Mouse (Mus musculus): Measurements from ENCODE around the gene Ntn1.
A peak's percentile ranks its signal among the peaks of the same experiment; 100 is the strongest.

Gene Ntn1

GRCm38 (mm10) chr11:68187242-68187641 lies 213.4 kb downstream of the Ntn1 start:
- no peak for DNase-seq (ENCODE audit: low read depth)

GRCm38 (mm10) chr11:68185647-68186046 lies 215.0 kb downstream of the Ntn1 start:
- DNase-seq (ENCODE audit: low read depth), result no peak

GRCm38 (mm10) chr11:68177415-68177814 lies 223.2 kb downstream of the Ntn1 start:
- no peak for DNase-seq (ENCODE audit: low read depth)

- DNase-seq (ENCODE audit: low read depth), result peak; percentile 51
Measured at GRCm38 (mm10) chr11:68176550-68176949, 224.1 kb downstream of the Ntn1 start.

GRCm38 (mm10) chr11:68172648-68173045 lies 228.0 kb downstream of the Ntn1 start:
- no peak for DNase-seq (ENCODE audit: low read depth)

GRCm38 (mm10) chr11:68171973-68172647 lies 228.5 kb downstream of the Ntn1 start:
- no peak for DNase-seq (ENCODE audit: low read depth)

GRCm38 (mm10) chr11:68168427-68168826 lies 232.2 kb downstream of the Ntn1 start:
- DNase-seq (ENCODE audit: low read depth), result no peak

- no peak for DNase-seq (ENCODE audit: low read depth)
Measured at GRCm38 (mm10) chr11:68164408-68164807, 236.2 kb downstream of the Ntn1 start.

- no peak for DNase-seq (ENCODE audit: low read depth)
Measured at GRCm38 (mm10) chr11:68159867-68160266, 240.8 kb downstream of the Ntn1 start.

Measured in induced T-regulatory cell, adult 2 months (primary cell).